Mouse (Mus musculus) olfactory bulb, adult 2 months (tissue): Measurements from ENCODE around the gene Cdkn1c. TPM values are rescaled to one million over a fixed set of nuclear protein-coding genes. Genes with fewer than 3 reads are reported as not detected.

Source experiments
- H3K27ac ChIP-seq: fragments of 200-500 bp; 2 replicates; pipeline ENCODE4 v1.5.1; 2012; ENCODE audit warnings: low read depth, low read length; ENCODE audit not compliant: insufficient read depth
- H3K4me1 ChIP-seq: fragments of 200-500 bp; 2 replicates; pipeline ENCODE4 v1.6.1; 2012; ENCODE audit warnings: low read length; ENCODE audit not compliant: control insufficient read depth, insufficient read depth
- H3K4me3 ChIP-seq: fragments of 200-500 bp; 2 replicates; pipeline ENCODE4 v1.5.1; 2012; ENCODE audit warnings: mild to moderate bottlenecking, low read depth, low read length, moderate library complexity; ENCODE audit not compliant: insufficient read depth
- CTCF ChIP-seq: fragments of 200-500 bp; IDR thresholded peaks from 2 replicates; pipeline ENCODE4 v1.5.1; 2012; ENCODE audit warnings: low read depth, mild to moderate bottlenecking, low read length, moderate library complexity; ENCODE audit not compliant: insufficient read depth
- POLR2A ChIP-seq: fragments of 200-500 bp; IDR thresholded peaks from 2 replicates; pipeline ENCODE4 v1.6.1; 2012; ENCODE audit warnings: mild to moderate bottlenecking, low read depth, low read length, moderate library complexity; ENCODE audit not compliant: insufficient read depth
- WGBS: fragments of 180-500 bp; shearing (Covaris S2); methylation state at CpG from one replicate; pipeline ENCODE4 v1.1.7; 2018; 5-methylcytosine and 5-hydroxymethylcytosine counted together
- polyA plus RNA-seq: library from polyadenylated mRNA; stranded (reverse); fragments of >200 nt; gene quantifications from 2 replicates; pipeline ENCODE4 v1.2.4, GENCODE M21; 2012; ENCODE audit warnings: low replicate concordance; ENCODE audit not compliant: missing spikeins, insufficient read depth, insufficient read length

The Cdkn1c gene
- polyA plus RNA-seq, 1 experiment, result not detected

DNA sequence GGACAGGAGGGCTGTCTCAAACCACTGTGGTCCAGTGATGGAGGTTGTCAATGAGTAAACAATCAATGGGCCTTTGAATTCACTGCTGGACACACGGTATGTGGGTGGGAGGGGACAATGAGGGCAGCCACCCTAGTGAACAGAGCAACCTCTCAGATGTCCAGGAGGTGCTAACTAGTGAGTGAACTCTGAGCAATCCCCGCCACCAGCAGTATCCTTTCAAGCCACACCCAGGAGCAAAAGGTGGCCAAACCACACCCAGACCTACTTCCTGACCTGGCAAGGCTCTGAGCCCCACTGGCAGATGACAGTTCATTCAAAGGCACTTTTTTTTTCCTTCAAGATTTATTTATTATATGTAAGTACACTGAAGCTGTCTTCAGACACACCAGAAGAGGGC, 40.1 kb upstream of the Cdkn1c start:
- H3K4me3 ChIP-seq, result no peak overlapping the region
- peaks cover 15% of the 10 kb centered on the region for H3K4me1 ChIP-seq
- H3K27ac ChIP-seq, result no peak overlapping the region
- WGBS, result 66% methylated on average over 2 of the region's 2 CpGs
- no peak for TF ChIP-seq CTCF
- TF ChIP-seq POLR2A, result no peak

DNA sequence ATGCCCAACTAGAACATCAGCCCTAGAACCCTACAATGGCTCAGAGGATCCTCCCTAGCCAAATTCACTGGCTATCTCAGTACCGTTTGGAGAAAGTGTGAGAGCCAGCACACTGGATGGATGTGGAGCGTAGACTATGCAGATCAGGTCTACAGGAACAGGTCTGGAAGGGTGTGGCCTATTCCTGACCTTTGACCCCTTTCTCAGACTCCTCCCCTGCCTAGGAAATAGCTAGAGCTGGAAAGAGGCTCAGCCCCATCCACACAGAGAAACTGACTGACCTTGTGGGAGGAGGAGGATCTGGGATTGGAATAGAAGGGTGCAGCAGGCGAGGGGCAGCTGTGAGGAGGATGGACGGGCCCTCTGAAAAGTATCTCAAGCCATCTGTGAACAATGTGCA, 37.7 kb upstream of the Cdkn1c start:
- H3K4me3 ChIP-seq, result no peak overlapping the region
- TF ChIP-seq POLR2A (no peak), CTCF (no peak)
- H3K4me1 ChIP-seq, result peaks cover 15% of the 10 kb centered on the region
- WGBS, result 94% methylated on average over 4 of the region's 4 CpGs
- no peak overlapping the region for H3K27ac ChIP-seq

DNA sequence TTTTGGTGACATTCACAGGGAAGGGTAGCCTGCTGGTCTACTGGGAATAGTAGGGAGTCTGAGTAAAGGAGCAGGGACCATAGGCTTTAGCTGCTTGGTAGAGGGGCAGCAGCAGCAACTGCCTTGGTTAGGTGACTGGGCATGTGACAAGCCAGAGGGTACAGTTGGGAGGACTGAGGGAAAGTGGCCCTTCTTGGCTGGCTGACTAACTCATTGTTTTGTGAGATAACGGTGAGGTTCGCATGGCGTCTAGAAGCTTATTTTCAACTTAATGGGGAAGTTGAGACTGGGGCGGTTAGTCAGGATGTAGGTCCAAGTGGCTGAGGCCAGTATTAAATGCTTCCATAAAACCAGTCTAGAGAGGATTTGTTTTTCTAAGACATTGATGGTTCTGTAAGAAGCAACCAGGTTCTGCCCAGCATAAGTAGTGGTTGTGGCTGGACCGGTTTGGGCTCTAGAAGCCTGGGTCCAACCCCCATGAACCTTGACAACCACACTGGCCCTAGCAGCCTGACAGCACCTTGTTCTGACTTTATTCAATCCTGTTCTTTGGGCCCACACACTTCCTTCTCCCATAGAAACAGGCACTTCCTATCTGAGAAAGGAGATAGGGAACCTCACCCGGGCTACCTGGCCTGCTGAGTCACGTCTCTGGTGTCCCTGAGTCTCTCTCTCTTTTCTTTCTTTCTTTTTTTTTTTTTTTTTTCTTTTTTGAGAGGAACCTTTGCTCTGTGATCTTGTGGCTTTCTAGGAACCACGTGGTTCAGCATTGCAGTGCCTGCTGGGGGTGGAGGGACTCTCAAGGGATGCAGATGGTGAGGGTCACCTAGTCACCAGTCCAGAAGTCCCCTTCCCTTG, 34.5 kb upstream of the Cdkn1c start:
- no peak for TF ChIP-seq POLR2A
- no peak for TF ChIP-seq CTCF
- Histone ChIP-seq H3K27ac (no peak overlapping the region), H3K4me3 (no peak overlapping the region), H3K4me1 (no peaks in the 10 kb centered on the region)
- 80% methylated on average over 8 of the region's 8 CpGs for WGBS

DNA sequence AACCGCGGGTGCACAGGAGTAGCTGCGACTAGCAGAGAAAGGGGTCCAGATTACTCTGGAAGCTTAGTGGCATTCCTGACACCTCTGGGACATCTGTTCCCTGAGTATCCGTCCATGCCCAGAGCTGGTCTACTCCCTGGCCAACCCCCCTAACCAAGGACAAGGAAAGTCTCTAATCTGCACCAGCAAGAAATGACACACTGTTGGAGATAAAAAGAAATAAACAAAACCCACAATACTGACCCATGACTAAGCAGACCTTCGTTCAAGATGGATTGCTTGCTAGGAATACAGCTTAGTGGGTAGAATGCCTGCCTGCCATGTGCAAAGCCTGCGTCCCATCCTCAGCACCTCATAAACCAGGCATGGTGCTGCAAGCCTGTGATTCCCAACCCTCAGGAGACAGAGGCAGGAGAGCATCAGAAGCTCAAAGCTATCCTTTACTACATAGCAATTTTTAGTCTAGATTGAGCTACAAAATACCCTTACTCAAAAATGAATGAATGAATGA, 32.8 kb upstream of the Cdkn1c start:
- 90% methylated on average over 6 of the region's 6 CpGs for WGBS
- Histone ChIP-seq H3K4me1 (no peaks in the 10 kb centered on the region), H3K4me3 (no peak overlapping the region), H3K27ac (no peak overlapping the region)
- TF ChIP-seq CTCF, result no peak
- no peak for TF ChIP-seq POLR2A

DNA sequence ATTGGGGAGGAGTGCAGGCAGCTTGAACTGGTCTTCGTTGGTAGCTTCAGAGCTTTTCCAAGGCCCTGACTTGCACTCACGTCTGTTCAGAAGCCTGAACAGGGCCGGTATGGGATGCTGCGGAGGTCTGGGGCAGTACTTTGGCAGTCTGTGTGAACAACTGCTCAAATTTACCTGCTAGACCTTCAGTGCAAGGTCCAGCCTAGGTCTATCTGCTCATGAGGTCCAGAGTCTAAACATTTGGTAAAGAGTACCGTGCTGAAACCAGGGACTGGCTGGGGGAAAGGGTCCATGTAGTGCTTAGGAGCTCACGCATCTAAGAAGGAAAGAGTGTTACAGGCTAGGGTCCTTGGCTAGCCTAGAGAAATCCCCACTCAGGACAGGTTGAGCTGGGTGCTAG, 28.9 kb upstream of the Cdkn1c start:
- H3K4me3 ChIP-seq, result no peak overlapping the region
- WGBS, result 90% methylated on average over 6 of the region's 6 CpGs
- TF ChIP-seq POLR2A (no peak), CTCF (no peak)
- H3K4me1 ChIP-seq, result no peaks in the 10 kb centered on the region
- H3K27ac ChIP-seq, result no peak overlapping the region

DNA sequence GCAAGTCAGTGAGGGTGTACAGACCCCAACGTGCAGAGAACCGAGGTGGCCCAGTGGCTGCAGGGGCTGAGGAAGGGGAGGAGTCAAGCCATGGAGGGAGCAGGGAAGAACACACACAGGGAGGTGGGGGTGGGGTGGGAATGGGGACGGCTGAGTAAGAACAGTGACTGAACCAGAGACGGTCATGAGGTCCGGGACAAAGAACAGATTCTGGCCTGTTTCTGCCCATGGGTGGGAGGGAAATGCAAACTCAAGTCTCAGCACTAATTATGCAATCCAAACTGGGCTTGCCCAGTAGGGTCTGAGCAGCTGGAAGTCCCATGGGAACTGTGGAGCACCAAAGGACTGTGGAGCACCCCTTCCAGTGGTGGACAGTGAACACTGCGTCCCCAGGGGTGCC, 21.7 kb upstream of the Cdkn1c start:
- TF ChIP-seq POLR2A, result no peak
- no peak for TF ChIP-seq CTCF
- 24% methylated on average over 6 of the region's 6 CpGs for WGBS
- no peak overlapping the region for H3K27ac ChIP-seq
- peaks cover 2% of the 10 kb centered on the region; the same call in 1 of the 2 replicates for H3K4me1 ChIP-seq
- no peak overlapping the region for H3K4me3 ChIP-seq

DNA sequence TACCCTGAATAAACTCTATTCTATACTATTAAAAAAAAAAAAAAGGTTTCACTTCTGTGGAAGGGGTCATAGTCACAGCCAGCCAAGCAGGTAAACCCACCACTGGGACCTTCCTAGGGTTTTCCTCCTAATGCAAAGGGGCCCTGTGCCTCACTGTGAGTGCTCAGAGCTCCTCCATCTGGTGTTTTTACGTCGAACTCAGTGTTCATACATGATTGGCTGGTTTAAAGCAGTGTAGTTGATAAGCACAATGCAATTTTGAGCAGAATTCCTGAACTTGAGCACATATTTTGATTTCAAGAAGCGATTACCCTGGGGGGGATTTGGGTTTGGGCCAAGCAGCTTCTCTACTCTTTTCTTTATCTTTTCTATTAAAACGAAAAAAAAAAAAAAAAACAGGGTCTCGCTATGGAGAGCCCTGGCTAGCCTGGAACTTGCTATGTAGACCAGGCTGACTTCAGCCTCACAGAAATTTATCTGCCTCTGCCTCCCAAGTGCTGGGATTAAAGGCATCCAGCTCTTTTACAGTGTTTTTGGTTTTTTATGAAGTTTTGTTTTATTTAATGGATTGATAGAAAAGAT, 21.0 kb upstream of the Cdkn1c start:
- Histone ChIP-seq H3K27ac (no peak overlapping the region), H3K4me3 (no peak overlapping the region), H3K4me1 (peaks cover 2% of the 10 kb centered on the region; the same call in 1 of the 2 replicates)
- no peak for TF ChIP-seq CTCF
- no peak for TF ChIP-seq POLR2A
- 60% methylated on average over 5 of the region's 5 CpGs for WGBS

DNA sequence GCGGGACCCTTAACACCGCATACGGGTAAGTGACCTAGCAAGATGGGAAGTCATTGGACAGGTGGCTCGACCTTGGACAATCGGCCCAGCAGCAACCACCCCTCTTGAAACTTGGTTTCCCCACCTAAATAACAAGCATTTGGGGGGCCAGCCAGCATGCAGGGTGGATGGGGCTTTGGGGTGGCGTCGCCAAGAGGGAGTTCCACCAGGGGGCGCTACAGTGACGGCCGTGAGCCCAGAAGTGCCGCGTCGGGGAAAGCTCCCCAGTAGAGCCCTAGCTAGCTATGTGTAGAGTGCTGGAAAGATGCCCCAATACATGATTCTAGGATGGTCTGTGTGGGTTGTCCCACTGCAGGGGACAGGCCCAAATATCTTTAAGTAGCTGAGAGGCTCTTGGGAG, 19.6 kb upstream of the Cdkn1c start:
- TF ChIP-seq CTCF, result no peak
- no peak for TF ChIP-seq POLR2A
- no peak overlapping the region for H3K27ac ChIP-seq
- H3K4me3 ChIP-seq, result no peak overlapping the region
- peaks cover 2% of the 10 kb centered on the region; the same call in 1 of the 2 replicates for H3K4me1 ChIP-seq
- 35% methylated on average over 13 of the region's 13 CpGs for WGBS

DNA sequence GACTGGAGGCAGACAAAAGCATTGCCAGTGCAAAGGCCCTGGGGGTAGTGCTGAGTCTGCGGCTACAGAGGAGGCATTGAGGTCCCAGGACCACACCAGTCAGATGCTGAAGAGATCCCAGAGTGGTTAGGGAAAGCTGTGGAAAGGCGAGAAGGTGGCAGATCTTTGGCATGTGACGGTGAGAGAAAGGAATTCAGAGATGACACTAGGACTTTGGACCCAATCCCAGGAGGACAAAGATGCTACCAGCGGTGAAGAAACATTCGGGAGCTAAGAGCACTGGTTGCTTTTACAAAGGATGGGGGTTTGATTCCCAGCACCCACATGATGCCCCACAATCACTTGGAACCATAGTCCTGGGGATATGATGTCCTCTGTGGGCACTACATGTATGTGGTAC, 16.9 kb upstream of the Cdkn1c start:
- Histone ChIP-seq H3K4me1 (peaks cover 2% of the 10 kb centered on the region; the same call in 1 of the 2 replicates), H3K4me3 (no peak overlapping the region), H3K27ac (no peak overlapping the region)
- no peak for TF ChIP-seq POLR2A
- no peak for TF ChIP-seq CTCF
- 91% methylated on average over 5 of the region's 5 CpGs for WGBS
